Mouse (Mus musculus) small intestine, adult 10 weeks (tissue): ENCODE results near the gene Gm3095. TPM values are rescaled to one million over a fixed set of nuclear protein-coding genes. Genes with fewer than 3 reads are reported as not detected.

Source experiments
- polyA plus RNA-seq: library from polyadenylated mRNA; stranded (reverse); fragments of 350-450 nt; fragmentation: Illumina TruSeq; extraction: RNeasy Lipid Tissue Mini Kit (QIAGEN cat#74804); gene quantifications from one replicate; pipeline ENCODE4 v1.2.3, GENCODE M21; 2014; ENCODE audit warnings: low replicate concordance

Gene Gm3095
- polyA plus RNA-seq: not detected

GRCm38 (mm10) chr14:3963247-3963646, at the start of gene Gm3095:
Gene Gm3095, plus strand, starts transcription at chr14:3963547.

GRCm38 (mm10) chr14:3931456-3931855, 31.9 kb upstream of the Gm3095 start, which contains the start of gene Gm3029:
Gene Gm3029, plus strand, starts transcription at chr14:3931756.

DNA sequence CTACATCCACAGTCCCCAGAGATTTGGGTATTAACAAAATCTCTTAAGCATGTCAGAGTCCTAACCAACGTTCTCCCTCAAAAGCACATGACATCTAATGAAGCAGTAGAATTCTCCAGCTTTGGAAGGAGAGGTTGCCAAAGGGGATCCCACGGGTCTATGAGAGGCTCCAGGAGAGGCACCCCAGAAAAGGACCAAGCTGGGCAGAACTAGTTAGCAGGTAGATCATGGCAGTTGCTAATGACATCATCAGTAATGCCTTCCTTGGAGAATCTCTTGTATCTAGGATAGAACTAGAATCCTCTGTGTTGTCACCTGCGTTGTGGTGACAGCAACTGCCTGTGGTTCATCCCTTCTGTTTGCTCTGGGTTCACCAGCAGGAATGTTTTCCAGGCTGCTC, 34.7 kb downstream of the Gm3095 start, which contains the start of gene Gm3099:
TSS of gene Gm3099 (plus strand) at position 301 of the 400 bp plus-strand sequence.

Other genes with a start within 250 kb of the Gm3095 start
- gene Gm3002, start 153.5 kb upstream of the Gm3095 start, polyA plus RNA-seq: not detected
- not detected for gene Gm3033, start 117.3 kb upstream of the Gm3095 start, polyA plus RNA-seq
- not detected for gene Gm2916, start 79.4 kb upstream of the Gm3095 start, polyA plus RNA-seq
- not detected for gene Gm3029, start 31.8 kb upstream of the Gm3095 start, polyA plus RNA-seq
- not detected for gene Gm3099, start 34.8 kb downstream of the Gm3095 start, polyA plus RNA-seq
- gene Gm5796, start 60.4 kb downstream of the Gm3095 start, polyA plus RNA-seq: 0.30 TPM
- not detected for gene Gm3115, start 120.6 kb downstream of the Gm3095 start, polyA plus RNA-seq
- gene Gm8108, start 147.0 kb downstream of the Gm3095 start, polyA plus RNA-seq: 0.45 TPM
- gene Gm3127, start 201.5 kb downstream of the Gm3095 start, polyA plus RNA-seq: not detected
- gene Gm2974, start 219.0 kb downstream of the Gm3095 start, polyA plus RNA-seq: not detected